Mouse (Mus musculus): Measurements from ENCODE around the gene Esp16. TPM values are rescaled to one million over a fixed set of nuclear protein-coding genes. Genes with fewer than 3 reads are reported as not detected.
"Not testable (repeated sequence)": the region's sequence is repeated elsewhere in the genome, so short reads cannot be mapped to it uniquely, and the experiment has no call there.

Esp16 gene
- total RNA-seq (2014; rRNA removed; ENCODE audit: low replicate concordance) (not detected in 2 replicates), polyA plus RNA-seq (2015; fragmentation: Nextera tagmentation; extraction: Ambion mirVana) (not detected in 2 replicates)

GRCm38 (mm10) chr17:39535842-39536241, at the start of gene Esp16:
TSS of gene Esp16 (plus strand) at chr17:39536142.
- not testable (repeated sequence) for H3K27me3 ChIP-seq (ENCODE audit: control insufficient read depth, insufficient read depth, low read length); H3K4me2 ChIP-seq (ENCODE audit: low read depth, low read length); H3K4me3 ChIP-seq (ENCODE audit: low read depth, low read length); H3K27ac ChIP-seq (ENCODE audit: low read depth); H3K9me3 ChIP-seq (replicated peaks; ENCODE audit: control insufficient read depth, low read length); ATAC-seq (ENCODE audit: insufficient read depth, low read depth); H3K9ac ChIP-seq (replicated peaks; ENCODE audit: low read depth, low read length); DNase-seq (ENCODE audit: low spot score); H3K36me3 ChIP-seq (replicated peaks; ENCODE audit: control insufficient read depth, insufficient read depth, low read length); H3K4me1 ChIP-seq (ENCODE audit: control insufficient read depth, insufficient read depth)
- 59% methylated on average over 6 of the region's 6 CpGs for WGBS

- H3K9ac ChIP-seq (replicated peaks; ENCODE audit: low read depth, low read length); H3K27ac ChIP-seq (ENCODE audit: low read depth); H3K9me3 ChIP-seq (replicated peaks; ENCODE audit: control insufficient read depth, low read length); DNase-seq (ENCODE audit: low spot score); H3K4me1 ChIP-seq (ENCODE audit: control insufficient read depth, insufficient read depth); H3K36me3 ChIP-seq (replicated peaks; ENCODE audit: control insufficient read depth, insufficient read depth, low read length); H3K27me3 ChIP-seq (ENCODE audit: control insufficient read depth, insufficient read depth, low read length); ATAC-seq (ENCODE audit: insufficient read depth, low read depth); H3K4me3 ChIP-seq (ENCODE audit: low read depth, low read length); H3K4me2 ChIP-seq (ENCODE audit: low read depth, low read length): not testable (repeated sequence)
These were observed 37.9 kb upstream of the Esp16 start for GRCm38 (mm10) chr17:39498043-39498442.

Other genes starting within 250 kb of the Esp16 start
- gene Esp18, start 129.8 kb upstream of the Esp16 start, total RNA-seq (2014; rRNA removed; ENCODE audit: low replicate concordance), result not detected in 2 replicates
- not detected in 2 replicates for gene Esp18, start 129.8 kb upstream of the Esp16 start, polyA plus RNA-seq (2015; fragmentation: Nextera tagmentation; extraction: Ambion mirVana)
- not detected in 2 replicates for gene Esp15, start 104.8 kb downstream of the Esp16 start, total RNA-seq (2014; rRNA removed; ENCODE audit: low replicate concordance)
- gene Esp15, start 104.8 kb downstream of the Esp16 start, polyA plus RNA-seq (2015; fragmentation: Nextera tagmentation; extraction: Ambion mirVana), result not detected in 2 replicates

Measured in heart, postnatal 0 days (tissue).